Mouse (Mus musculus) c-Kit-positive CD71-positive TER-119-negative erythroid progenitor cells, embryonic 14.5 days (primary cell): ENCODE data around the gene Cd86.

ENCODE experiments used
- DNase-seq: peaks from one replicate; pipeline ENCODE4 v3.0.0-alpha.2; 2013; ENCODE audit warnings: low read depth

Cd86 gene

GRCm38 (mm10) chr16:36655910-36656309 lies 10.0 kb downstream of the Cd86 start:
- DNase-seq = no peak

- no peak for DNase-seq
Observed at GRCm38 (mm10) chr16:36655199-36655598, 10.7 kb downstream of the Cd86 start.

GRCm38 (mm10) chr16:36651174-36651766 lies 14.6 kb downstream of the Cd86 start:
- DNase-seq = no peak

DNA sequence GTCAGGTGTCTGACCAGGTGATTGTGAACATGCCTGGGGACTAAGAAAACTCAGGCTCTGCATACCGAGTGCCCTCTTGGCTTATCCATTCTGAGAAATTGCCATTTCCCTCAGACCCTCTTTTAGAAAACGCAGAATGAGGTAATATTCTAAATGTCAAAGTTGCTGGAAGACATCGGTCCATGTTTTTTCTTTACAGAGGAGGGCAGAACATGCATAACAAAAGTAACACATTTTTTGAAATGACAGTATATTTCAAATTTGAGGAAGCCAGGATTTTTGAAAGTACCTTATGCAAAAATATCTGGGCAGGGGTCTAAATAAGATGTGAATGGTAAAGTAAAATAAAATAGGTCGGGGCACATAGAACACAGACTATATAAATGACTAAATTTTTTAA lies 15.4 kb downstream of the Cd86 start:
- no peak for DNase-seq

DNA sequence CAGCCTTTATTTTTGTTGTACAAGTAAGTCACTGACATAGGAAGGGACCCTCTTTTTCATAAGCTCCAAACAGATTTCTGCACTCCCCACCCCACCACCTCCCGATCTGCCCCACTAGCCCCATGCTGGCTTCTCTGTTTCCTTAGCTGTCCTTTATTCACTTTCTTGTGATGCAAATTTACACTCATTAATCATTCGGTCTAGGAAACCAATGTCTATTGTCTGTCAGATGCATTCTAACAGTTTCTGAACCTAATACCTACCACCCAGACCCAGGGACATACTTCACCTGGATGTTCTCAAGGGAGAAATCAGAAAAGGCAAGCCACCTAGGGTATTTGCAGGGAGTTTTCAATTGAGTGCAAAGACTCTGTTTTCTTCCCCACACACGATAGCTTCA lies 16.6 kb downstream of the Cd86 start:
- no peak for DNase-seq

DNA sequence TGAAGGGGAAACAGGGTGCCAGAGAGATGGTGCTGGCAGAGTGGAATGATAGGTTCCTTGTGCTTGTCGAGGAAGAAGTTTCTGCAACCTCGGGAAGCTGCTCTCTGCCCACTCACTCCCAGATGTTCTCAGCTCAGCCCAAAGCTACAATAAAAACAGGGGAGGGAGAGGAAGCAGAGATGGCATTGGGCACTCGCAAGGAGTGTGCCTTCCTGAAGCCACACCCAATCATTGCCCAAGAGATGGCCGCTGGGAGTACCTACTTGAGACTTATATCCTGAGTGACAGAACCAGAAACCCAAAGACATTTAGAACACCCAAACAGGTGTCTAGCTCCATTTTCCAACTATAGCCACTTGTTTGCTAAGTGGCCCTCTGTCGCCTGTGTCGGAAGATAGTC lies 20.8 kb downstream of the Cd86 start:
- no peak for DNase-seq

DNA sequence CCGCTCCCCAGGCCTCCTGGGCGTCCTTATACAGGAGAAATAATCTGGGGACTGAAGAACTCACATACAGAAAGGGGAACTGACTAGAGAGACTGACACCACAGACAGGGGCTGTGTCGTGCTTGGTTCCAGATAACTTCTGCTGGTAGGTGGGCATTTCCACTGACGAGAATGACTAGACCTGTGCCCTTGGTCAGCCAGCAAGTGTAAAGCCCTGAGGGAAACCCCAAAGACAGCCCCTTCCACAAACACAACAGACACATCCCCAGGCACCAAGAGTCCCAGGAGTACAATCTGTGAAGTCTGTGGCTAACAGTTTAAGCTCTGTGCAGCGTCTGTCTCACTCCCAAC lies 23.2 kb downstream of the Cd86 start:
- no peak for DNase-seq

GRCm38 (mm10) chr16:36641830-36642695 lies 23.8 kb downstream of the Cd86 start:
- no peak for DNase-seq

- DNase-seq = no peak
Observed at GRCm38 (mm10) chr16:36640993-36641392, 24.9 kb downstream of the Cd86 start.

- no peak for DNase-seq
Observed at GRCm38 (mm10) chr16:36639812-36640504, 25.9 kb downstream of the Cd86 start.

- no peak for DNase-seq
Observed at GRCm38 (mm10) chr16:36636800-36637199, 29.1 kb downstream of the Cd86 start.

GRCm38 (mm10) chr16:36634971-36635710 lies 30.7 kb downstream of the Cd86 start:
- DNase-seq = no peak

DNA sequence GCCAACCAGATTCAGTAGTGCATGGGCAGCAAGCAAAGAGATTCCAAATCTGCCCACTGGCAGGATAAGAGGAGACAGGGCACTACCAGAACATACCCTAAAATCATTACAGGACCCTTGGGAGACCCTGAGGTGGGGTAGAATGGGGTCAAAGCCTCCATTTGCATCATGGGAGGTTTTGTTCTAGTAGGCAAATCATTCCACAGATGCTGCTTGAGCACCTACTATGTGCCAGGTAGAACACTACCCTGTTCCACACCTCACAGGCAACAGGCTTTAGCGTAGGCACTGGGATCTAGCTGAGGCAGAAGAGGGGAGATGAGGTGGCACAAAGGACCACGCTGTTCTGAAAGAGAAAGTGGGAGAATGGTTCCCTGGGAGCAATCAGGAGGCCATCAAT lies 31.5 kb downstream of the Cd86 start:
- no peak for DNase-seq

DNA sequence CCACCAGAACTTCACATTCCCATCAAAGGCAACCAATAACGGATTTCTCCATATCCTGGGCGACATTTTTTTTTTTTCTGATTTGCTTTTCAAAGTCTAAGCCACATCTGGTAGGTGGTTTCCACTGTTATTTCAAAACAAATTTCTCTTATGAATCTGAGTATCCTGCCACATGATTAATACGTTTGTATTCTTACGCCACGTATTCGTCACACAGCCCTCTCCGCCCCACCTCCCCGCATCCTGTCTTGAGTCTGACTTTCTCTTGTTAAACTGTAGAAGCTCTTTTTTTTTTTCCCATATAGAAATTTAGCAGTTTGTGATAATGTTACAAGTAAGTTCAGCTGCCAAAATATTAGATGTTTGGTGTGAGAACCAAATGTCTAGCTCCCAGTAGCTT lies 33.7 kb downstream of the Cd86 start:
- no peak for DNase-seq

DNA sequence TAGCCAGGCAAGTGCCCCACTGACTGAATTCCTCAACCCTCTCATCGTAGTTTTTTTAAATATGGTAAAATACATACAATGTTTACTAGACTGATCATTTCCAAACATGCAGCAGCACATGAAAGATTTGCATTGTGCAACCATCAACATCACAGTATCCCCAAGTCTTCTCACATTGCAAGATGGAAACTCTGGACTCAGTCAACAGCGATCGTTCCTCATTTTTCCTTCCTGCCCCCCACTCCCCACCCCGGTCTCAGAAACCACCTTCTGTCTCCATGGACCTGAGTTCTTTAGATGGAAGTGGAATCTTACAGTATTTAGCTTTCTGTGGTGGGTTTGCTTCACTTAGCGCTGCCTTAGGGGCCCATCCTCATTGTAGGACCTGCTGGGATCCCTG lies 34.3 kb downstream of the Cd86 start:
- no peak for DNase-seq

DNA sequence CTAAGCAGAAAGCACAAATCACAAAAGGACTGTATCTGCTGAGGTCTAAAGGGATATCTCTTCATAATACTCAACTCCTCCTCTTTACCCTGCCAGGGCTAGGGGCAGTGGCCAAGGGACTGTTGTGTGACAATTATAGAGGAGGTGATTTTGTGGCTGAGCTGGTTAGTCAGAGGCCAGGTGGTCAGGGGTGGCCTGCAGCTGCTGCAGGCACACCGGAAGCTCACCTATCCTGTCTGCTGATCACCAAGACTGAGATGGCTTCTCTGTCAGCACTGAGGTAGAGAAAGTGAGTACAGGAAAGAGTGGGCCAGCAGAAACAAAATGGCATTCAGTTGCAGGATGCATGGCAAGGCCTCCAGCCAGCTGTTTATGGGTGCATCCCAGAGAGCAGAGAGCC lies 38.1 kb downstream of the Cd86 start:
- DNase-seq = no peak

- peak; percentile 7 for DNase-seq
Observed at GRCm38 (mm10) chr16:36626567-36627197, 39.2 kb downstream of the Cd86 start.

GRCm38 (mm10) chr16:36625909-36626308 lies 40.0 kb downstream of the Cd86 start:
- DNase-seq = no peak

- no peak for DNase-seq
Observed at GRCm38 (mm10) chr16:36622320-36622719, 43.6 kb downstream of the Cd86 start.

GRCm38 (mm10) chr16:36621108-36621507 lies 44.8 kb downstream of the Cd86 start:
- DNase-seq = no peak

DNA sequence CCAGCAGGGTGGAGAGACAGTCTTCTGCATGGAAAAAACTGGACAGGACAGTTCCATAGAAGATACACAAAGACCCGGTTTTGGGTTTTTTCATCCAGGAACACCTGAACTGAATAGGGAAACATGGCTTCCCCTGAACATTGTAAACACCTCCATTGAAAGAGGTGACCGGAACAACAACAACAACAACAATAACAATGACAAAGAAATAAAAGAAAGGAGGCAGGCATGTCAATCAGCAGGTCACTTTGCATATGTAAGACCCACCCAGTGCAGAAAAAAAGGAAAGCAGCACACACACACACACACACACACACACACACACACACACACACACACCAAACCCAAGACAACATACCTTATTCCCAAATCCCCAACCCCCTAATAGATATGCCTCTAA lies 52.2 kb downstream of the Cd86 start:
- DNase-seq = no peak

GRCm38 (mm10) chr16:36602632-36603031 lies 63.2 kb downstream of the Cd86 start:
- DNase-seq = no peak
